Mouse (Mus musculus) R1 (cell line): ENCODE results near the gene Crtac1.
A peak's percentile ranks its signal among the peaks of the same experiment; 100 is the strongest.

Experiments used
- DNase-seq: peaks from one replicate; pipeline ENCODE4 v3.0.0-alpha.2; 2018; ENCODE audit warnings: low read depth, low spot score

Gene Crtac1

GRCm38 (mm10) chr19:42328160-42328559 lies 103.4 kb downstream of the Crtac1 start:
- no peak for DNase-seq

DNA sequence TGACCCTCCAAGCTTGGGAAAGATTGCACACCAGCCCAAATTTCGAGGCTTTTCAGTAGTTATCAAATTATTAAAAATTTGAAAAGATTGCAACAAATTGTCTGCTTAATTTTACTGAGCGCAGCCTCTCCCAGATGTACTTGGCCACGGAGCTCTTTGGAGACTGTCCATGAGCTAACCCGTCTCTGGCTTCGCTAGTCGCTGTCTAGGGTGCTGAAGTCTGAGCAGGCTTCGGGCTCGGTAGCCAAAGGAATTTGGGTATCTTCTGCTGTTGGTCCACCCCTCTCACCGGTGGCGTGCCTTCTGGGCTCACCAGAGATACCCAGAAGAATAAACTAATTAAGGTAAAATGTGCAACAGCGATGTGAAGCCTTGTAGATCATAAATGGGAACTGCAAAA lies 105.7 kb downstream of the Crtac1 start:
- DNase-seq: peak; percentile 82

- DNase-seq: peak; percentile 97
Measured at GRCm38 (mm10) chr19:42322357-42323090, 109.1 kb downstream of the Crtac1 start.

GRCm38 (mm10) chr19:42321936-42322335 lies 109.6 kb downstream of the Crtac1 start:
- DNase-seq: no peak

DNA sequence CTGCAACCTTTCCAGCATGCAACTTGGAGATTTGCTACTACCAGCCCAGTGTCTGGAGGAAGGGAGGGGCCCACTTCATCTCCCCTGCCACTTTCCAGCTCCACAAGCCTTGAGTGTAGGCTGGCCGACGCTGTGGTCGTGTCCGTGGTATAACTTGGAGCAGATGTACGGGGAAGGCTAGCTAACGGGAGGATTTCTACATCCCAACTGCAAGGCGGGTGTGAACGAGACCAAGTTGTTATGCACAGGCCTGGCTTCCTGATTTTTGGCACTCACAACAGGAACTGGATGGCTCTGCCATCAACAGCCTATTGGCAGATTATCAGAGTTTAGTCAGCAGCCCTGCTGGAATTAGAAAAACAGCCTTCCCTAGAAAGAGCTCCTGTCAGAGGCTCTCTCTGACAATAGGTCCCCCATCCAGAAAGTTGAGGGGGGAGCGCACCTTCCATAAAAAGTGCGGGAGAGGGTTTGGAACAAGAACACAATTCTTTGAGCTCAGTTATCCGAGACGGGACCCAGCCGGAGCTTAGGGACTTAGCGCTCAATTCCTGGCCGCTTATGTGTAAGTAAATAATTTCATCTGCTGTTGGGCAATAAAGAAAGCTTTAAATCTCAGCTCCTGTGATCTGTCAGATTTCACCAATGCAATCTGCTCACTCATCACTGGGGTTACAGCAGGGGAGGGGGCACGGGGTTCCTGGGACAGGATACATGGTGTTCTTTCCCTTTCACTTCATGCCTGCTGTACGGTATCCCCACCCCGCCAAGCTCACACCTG lies 113.7 kb downstream of the Crtac1 start:
- no peak for DNase-seq

- DNase-seq: no peak
Measured at GRCm38 (mm10) chr19:42316998-42317397, 114.6 kb downstream of the Crtac1 start.

DNA sequence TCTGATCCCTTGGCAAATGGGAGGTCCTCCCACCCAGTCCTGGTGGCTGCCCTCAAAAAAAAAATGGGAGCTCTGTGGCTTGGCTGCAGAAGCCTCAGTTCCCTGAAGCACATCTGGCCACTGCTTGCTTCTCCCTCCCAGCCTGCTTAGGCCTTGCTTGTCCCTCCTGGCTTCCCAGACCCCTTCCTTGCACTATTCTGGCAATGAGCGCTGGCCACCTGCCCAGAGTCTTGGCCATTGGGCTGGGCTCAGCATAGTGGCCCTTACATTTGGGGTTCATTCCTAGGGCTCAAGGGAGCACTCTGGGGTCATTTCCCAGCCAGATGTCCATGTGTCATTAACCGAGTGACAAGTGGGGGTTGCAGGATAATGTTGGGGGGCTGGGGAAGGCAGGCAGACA lies 115.1 kb downstream of the Crtac1 start:
- no peak for DNase-seq

DNA sequence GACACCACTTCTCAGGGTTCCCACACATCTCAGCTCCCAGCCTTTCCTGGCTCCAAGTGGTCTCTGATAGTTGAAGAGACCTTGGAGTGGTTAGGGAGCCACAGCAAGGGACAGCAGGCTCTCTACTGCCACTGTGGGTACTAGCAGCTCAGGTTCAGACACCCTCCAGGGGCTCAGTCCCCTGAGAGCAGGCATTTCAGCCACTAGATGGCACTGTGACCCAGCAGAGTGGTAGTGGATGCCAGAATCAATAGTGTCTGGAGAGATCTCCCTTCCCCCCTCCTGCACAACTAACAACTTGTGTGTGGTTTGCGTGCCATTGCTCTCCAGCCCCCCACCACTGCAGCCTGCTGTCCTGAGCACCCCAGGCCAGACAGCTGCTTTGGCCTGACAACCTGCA lies 115.7 kb downstream of the Crtac1 start:
- DNase-seq: peak; percentile 89

- DNase-seq: no peak
Measured at GRCm38 (mm10) chr19:42315070-42315679, 116.4 kb downstream of the Crtac1 start.

GRCm38 (mm10) chr19:42312191-42312590 lies 119.4 kb downstream of the Crtac1 start:
- DNase-seq: no peak

DNA sequence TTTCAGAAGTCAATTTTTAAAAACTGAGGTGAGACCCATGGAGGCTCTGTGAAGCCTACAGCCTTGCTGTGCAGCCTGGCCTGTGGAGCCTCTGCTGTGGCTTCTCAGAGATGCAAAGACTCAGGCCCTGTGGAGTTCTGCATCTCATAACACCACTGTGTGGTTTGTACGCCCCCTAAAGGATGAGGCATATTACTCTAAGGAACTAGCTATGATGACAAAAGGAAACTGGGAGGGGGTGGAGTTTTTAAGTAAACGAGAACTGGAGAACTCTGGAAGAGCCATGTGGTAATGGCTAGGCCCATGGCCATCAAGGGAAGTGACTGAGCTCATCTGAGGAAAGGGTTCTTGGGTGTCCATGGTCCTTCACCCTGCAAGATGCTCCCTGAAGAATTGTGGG lies 120.3 kb downstream of the Crtac1 start:
- DNase-seq: peak; percentile 34

DNA sequence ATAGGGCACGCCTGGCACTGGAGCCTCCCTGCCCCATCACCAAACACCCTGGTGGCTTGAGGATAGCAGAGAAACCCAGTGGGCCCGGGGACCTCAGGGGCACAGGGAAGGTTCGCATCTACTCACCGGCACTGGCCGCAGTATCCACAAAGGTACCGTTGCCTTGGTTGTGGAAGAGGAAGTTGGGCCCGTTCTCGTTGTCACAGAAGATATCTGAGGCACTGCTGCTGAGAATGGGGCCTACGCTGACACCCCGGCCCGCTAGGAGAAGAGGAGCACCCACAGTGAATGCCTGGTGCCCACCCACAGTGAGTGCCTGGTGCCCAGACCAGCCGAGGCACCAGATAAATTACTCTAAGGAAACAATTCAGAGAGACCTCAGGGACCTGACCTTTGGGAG lies 122.7 kb downstream of the Crtac1 start:
- DNase-seq: no peak

DNA sequence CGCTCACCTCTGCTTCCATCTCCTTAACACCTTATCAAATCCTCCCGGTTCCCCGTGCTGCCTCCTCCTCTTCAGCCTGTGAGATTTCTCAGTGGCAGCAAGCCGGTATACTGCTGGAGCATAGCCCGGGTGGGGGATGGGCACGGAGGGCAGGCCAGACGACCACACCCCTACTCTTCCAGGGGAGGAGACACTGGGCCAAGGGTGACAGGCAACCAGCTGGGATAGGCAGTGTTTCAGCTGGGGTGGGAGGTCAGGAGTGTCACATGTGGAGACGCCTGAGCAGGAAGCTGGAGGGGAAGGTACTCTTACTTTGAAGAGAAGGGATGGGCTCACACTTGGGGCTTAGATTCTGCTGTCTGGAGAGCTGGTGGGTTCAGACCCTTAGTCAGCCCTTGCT lies 124.6 kb downstream of the Crtac1 start:
- peak; percentile 79 for DNase-seq

GRCm38 (mm10) chr19:42306202-42306601 lies 125.4 kb downstream of the Crtac1 start:
- DNase-seq: no peak

- no peak for DNase-seq
Measured at GRCm38 (mm10) chr19:42305746-42306145, 125.8 kb downstream of the Crtac1 start.

- no peak for DNase-seq
Measured at GRCm38 (mm10) chr19:42304506-42304905, 127.1 kb downstream of the Crtac1 start.

DNA sequence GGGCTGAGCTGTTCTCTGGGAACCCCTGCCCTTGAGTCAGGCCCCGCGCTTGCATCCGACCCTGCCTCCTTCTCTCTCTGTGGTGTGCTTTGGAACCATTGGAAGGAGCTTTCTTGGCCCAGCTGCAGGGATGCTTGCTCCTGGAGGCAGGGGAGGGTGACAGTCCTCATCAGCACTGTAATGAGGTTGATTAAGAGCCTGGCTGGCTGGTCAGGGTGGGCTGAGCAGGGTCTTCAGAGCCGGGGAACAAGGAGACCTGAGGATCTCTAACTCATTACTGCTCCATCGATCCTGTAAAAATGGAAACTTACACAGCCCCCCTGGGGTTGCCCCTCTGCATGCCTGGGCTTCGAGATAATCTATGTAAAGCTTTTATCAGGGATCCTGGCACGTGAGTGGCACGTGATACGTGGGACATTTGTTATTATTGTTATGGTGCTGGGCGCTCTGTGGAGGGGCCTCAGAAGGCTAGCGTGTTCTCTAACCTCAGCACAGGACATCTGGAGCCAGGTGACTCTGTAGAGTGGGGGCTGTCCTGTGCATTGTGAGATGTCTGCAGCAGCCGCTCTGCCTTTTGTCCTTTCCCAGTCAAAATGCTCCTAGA lies 128.3 kb downstream of the Crtac1 start:
- peak; percentile 31 for DNase-seq

DNA sequence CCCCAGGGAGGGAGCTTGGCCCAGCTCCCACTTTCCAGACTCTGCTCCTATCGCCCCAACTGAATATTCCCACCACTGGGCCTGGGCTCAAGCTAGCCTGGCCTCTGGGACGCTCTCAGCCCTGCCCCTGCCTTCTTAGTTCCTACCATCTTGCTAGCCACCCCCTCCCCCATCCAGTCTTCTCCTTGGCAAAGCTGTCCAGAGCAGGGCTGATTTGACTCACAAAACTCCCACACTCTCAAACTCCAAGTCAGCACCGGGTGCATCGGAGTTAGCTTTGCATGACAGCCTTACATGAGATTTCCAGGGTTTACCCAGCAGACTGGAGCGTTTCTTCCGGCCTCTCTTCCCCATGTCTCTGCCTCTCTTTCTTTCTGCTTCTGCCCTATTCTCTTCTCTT lies 138.4 kb downstream of the Crtac1 start:
- no peak for DNase-seq

GRCm38 (mm10) chr19:42292106-42292505 lies 139.5 kb downstream of the Crtac1 start:
- DNase-seq: no peak

DNA sequence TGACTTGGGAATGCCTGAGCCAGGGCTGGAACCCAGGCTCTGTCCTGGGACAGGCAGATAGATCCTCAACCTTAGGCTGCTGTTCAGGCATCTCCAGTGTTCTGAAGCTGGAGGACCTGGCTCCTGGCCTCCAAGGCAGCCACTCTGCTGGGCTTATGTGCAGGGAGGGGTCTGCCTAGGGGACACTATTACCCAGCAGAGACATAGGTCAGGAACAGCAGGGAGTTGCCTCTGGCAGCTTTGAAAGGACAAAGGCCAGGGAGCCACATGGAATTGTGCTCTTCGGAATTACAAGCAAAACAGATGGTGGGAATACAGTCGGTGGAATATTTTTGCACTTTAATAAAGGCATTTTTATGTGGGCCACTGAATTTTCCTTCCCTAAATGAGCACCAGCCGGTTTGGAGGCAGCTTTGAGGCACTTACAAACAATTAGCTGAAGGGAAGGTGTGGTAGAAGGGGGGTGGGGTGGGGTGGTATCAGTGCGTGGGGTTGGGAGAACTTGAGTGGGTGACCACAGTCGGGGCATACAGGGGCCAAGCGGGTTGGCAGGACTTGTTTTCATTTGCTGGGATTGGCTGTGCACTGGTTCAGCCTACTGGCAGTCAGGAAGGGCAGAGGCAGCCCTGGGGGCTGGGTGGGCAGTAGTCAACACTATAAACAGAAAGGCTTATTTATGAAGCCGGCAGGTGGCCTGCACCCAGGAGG lies 140.5 kb downstream of the Crtac1 start:
- DNase-seq: no peak

DNA sequence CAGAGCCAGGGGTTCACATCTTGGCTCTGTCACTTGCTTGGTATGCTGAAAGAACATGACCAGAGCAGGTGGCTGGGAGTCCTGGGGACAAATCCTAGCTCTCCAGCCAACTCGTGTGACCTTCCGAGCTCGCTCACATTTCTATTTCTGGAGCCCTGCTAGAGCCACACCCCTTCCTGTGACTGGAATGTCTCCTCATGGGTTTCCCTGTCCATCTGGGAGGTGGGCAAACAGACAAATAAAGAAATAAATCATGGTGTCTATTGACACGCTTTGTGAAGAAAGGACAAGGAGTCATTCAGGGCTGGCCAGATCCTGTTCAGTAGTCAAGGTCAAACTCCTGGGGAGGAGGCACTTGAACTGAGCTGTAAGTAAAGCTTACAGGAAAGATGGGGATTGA lies 143.2 kb downstream of the Crtac1 start:
- peak; percentile 93 for DNase-seq

- no peak for DNase-seq
Measured at GRCm38 (mm10) chr19:42284178-42284577, 147.4 kb downstream of the Crtac1 start.
